Mouse (Mus musculus): ENCODE measurements around the gene Snd1.

DNA sequence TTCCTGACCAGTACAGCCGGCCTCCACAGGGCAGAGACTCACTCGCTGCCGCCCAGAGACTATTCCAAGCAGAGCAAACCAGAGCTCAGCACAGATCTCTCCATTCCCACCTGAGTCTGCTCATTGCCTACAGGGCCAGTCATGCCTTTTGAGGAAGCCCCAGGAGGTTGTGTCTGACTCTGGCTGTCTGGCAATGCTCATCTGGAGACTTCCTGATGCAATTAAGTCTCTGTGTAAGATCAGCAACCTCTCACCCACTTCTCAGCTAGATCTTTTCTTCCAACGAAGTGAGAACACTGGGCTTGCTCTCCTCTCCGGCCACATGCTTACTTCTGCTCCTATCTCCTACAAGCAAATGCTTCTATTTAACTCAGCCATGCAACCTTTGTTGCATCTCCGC lies 444.4 kb downstream of the Snd1 start:
- TF ChIP-seq CEBPB (IDR thresholded peaks at IDR 0.05; ENCODE audit: insufficient read depth, poor library complexity, severe bottlenecking): no peak
- no peak for TF ChIP-seq POLR2AphosphoS2 (IDR thresholded peaks at IDR 0.05; ENCODE audit: insufficient read length, low read depth)
- no peak for TF ChIP-seq MYOG (IDR thresholded peaks at IDR 0.05; ENCODE audit: control insufficient read depth in 1 of 3, insufficient read depth in 1 of 3, insufficient read length in 2 of 3, low read depth in 2 of 3)
- TF ChIP-seq MYOD1 (IDR thresholded peaks at IDR 0.05; ENCODE audit: control insufficient read depth in 1 of 3, insufficient read length in 2 of 3, low read depth in 2 of 3): no peak
- TF ChIP-seq USF1 (IDR thresholded peaks at IDR 0.05; ENCODE audit: low read depth): no peak
- TF ChIP-seq POLR2A (IDR thresholded peaks at IDR 0.05; ENCODE audit: insufficient read length, low read depth): no peak
- no peak for TF ChIP-seq E2F4 (IDR thresholded peaks at IDR 0.05; ENCODE audit: insufficient read depth)
- TF ChIP-seq TCF12 (IDR thresholded peaks at IDR 0.05; ENCODE audit: insufficient read depth, poor library complexity, severe bottlenecking): no peak
- TF ChIP-seq MAX (IDR thresholded peaks at IDR 0.05; ENCODE audit: low read depth): no peak

All from myocyte (in vitro differentiated cells).